Mouse (Mus musculus): ENCODE measurements around the gene Scp2.
"Not testable (repeated sequence)": the region's sequence is repeated elsewhere in the genome, so short reads cannot be mapped to it uniquely, and the experiment has no call there.

Gene Scp2

DNA sequence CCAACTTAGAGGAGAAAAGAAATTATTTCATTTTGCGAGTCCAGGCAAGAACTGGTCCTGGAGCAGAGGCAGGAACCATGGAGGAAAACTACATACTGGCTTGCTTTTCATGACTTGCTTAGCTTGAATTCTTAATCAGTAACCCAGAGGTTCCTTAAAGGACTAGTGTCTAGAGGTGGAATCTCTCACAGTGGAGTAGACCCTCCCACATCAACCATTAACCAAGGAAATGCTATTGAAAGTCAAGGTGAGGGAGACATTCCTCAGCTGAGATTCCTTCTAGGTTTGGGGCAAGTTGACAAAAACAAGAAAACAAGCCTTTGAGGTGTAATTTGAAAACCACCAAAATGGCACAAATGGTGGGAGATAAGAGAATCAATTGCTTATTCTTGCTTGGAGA, at the start of gene Scp2:
Gene Scp2, minus strand, starts transcription at position 119 of the 400 bp plus-strand sequence.
- no peak for DNase-seq (ENCODE audit: low spot score in 2 of 2)

DNA sequence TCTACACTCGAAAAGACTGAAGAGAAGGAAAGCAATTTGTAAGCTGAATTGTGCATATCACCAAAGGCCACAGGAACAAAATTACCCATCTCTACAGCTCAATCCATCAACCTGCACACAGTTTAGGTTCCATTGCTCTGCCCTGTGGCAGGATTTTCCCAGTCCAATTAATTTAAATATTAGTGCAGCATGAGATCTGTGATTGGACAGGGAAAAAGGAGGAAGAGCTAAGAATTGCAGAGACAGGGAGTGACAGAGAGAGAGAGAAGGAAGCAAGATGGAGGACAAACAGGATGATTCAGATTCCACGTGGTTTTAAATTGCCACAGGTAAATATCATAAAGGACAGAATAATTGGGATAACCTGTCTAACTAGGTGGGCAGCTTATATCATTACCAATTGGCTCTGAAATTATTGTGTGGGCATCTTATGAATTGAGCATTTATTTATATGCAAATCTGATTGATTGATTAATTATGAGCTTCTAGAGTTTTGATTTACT, 48.1 kb upstream of the Scp2 start:
- DNase-seq (ENCODE audit: low spot score in 2 of 2) = no peak

DNA sequence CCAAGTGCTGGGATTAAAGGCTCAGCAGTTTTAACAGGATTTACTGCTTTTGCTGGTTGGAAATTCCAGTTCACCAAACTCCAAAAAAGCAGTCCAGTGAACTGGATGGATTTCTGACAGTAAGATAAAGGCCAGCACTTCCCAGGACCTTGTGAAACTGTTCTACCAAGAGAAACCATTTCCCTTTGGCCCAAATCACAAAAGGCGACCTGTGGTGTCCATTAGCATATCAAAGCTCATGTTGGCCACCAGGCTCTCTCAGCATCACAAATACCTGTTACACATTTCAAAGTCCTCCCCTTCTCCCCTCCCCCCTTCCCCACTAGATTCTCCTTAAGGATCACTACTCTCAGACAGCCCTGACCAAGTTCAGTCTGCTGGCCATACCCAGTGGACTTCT, 37.5 kb upstream of the Scp2 start:
- no peak for DNase-seq (ENCODE audit: low spot score in 2 of 2)

DNA sequence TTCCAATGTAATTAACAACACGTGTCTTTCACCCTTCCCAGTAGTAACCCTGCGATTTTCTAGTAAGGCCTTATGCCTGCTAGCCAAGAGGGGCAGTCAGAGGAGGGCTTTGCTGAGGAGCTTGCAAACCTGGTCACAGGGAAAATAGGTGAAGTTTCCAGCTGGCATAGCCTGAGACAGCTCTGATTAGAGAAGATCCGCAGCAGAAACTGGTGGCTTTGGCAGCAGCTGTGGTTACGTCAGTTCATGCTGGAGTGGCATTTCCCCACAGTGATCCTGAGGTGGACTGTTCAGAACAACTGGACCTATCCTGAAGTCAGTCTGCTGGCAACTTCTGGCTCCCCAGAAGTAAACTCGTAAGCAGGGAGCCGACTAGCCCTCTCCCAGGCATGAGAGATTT, 23.3 kb upstream of the Scp2 start:
- DNase-seq (ENCODE audit: low spot score in 2 of 2) = no peak

DNA sequence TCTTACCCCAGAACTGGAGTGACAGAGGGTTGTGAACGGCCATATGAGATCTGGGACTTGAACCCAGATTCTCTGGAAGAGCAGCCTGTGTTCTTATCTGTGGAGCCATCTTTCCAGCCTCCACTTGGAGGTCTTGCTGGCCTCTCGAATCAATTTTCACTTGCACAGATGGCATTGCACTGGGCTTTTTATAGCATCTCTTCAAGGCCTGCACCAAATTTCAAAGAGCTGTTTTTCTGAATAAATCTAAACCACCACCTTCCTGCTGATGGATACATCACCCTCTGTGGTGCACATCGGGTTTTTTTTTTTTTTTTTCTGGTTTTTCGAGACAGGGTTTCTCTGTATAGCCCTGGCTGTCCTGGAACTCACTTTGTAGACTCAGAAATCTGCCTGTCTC, 22.1 kb upstream of the Scp2 start:
- DNase-seq (ENCODE audit: low spot score in 2 of 2) = no peak

DNA sequence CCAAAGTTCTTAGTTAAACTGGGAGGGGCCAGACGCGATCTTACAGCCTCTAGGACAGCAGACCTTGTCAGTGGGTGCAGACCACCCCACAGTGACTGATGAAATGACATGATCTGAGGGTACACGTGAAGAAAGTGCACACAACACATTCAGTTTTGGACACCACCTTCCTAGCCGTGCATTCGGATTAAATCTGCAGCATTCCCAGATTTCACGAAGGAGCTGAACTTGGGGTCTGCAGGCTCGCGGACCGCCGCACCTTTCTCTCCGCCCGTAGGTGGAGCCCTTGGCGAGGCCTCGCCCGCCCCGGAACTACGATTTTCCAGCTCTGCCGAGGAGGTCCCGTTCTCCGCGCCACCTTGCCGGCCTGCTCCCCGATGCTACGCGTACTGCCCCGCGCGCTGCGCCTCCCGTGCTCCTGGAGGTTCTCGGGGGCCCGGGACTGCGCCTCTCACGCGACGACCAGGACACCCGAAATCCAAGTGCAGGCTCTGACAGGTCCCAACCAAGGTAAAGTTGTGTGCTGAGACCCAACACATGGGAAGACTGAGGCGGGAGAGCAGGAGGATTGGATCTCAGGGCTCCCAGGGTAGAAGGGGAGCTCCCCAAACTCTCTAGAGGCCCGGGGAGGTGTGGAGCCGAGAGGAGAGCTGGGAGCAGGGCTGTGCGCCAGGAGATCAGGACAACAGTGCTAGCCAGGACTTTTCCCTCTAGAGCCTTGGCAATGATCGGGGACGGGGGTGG, 20.5 kb upstream of the Scp2 start, which contains the start of gene Echdc2:
Gene Echdc2, plus strand, starts transcription at position 286 of the 744 bp plus-strand sequence.
- DNase-seq (ENCODE audit: low spot score in 2 of 2) = peak in 1 of 2 experiments; percentile 16

DNA sequence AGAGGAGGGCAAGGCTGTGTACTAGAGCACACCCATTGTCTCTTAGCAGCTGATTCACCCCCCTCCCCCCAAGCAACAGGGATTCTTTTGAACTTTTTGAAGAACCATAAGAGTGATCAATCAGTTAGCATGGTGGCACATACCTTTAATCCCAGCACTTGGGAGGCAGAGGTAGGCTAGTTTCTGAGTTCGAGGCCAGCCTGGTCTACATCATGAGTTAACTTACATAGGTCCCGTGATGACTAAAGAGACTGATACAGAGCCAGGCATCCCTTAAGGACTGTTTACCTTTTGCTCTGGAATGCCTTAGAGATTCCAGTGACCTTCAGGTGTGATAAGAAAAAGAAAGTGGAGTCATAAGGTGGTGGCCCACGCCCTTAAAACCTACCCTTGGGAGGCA, 18.5 kb upstream of the Scp2 start:
- DNase-seq (ENCODE audit: low spot score in 2 of 2) = no peak

DNA sequence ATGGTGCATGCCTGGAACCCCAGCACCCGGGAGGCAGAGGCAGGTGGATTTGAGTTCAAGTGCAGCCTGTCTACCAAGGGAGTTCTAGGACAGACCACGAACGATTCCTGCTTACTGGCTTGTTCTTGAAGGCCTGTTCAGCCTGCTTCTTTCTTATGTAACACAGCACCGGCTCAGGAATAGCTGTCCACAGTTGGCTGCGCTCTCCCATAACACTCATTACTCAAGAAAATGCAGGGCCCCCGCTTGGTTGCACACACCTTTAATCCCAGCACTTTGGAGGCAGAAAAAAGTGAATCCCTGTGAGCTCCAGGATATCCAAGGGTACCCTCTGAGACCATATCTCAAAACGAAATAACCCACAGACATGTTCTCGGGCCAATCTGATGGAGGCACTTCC, 17.1 kb upstream of the Scp2 start:
- DNase-seq (ENCODE audit: low spot score in 2 of 2) = no peak

DNA sequence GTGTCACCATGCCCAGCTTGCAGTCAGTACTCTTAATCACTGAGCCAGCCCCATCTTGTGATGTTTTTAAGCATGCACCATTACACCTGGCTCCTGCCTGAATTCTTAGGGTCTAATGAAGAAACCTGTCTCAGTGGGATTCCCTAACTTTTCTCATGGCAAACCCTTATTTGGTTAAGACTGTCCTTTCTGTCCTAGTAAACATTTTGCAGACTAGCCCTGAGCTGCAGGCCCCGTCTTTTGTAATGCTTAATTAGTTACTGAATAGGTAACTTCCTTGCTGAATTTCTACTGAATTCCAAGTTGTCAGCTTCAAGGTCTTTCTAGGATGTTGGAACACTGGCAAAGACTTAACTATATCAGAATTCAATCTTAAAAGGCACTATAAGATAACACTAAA, 10.3 kb upstream of the Scp2 start:
- DNase-seq (ENCODE audit: low spot score in 2 of 2) = not testable (repeated sequence)

DNA sequence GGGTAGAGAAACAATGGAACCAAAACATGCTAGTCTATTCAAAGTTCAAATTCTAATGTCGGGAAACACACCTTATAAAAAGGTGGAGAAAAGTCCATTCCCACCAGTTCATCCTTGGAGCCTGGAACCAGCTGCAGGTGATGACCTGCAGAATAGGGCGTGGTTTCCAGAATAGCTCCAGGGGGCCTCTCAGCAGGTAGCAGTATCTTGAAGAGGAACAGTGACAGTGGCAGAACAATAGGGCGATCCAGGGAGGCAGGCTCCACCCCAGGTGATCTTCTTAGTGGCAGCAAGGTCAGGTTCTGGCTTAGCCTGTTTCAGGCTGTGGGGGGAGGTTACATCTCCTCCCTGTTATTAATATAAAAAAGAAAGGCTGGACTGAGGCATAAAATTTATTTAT, 756 bp upstream of the Scp2 start:
- DNase-seq (ENCODE audit: low spot score in 2 of 2) = not testable (repeated sequence)

DNA sequence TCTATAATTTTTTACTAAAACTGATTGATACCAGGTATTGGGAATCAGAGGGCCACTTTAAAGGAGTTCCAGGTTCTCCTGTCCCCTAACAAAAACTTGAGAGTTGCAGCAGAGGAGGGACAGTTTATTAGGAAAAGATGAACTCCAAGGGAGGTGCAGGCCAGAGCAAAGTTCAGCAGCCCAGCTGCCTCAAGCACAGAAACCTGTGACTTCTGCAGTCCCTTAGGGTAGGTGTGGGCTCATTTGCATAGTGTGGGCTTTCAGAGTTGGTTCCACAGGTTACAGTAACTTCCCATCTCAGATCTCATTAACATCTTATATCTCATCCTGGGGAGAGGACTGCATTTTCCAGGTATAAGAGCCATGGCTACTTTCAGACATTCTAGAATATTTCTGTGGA, 1.0 kb downstream of the Scp2 start:
- DNase-seq (ENCODE audit: low spot score in 2 of 2) = no peak

DNA sequence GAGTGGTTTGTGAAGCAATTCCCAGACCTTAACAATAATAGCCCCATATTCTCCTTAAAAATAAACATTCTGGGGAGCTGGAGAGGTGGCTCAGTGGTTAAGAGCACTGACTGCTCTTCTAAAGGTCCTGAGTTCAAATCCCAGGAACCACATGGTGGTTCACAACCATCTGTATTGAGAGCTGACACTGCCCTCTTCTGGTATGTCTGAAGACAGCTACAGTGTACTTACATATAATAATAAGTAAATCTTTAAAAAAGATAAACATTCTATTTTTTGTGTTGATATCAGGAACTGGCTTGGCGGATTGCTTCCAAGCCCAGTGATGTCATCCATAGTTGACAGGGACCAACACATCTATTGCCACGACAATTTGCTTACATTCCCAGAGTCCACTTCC, 1.6 kb downstream of the Scp2 start:
- DNase-seq (ENCODE audit: low spot score in 2 of 2) = not testable (repeated sequence)

DNA sequence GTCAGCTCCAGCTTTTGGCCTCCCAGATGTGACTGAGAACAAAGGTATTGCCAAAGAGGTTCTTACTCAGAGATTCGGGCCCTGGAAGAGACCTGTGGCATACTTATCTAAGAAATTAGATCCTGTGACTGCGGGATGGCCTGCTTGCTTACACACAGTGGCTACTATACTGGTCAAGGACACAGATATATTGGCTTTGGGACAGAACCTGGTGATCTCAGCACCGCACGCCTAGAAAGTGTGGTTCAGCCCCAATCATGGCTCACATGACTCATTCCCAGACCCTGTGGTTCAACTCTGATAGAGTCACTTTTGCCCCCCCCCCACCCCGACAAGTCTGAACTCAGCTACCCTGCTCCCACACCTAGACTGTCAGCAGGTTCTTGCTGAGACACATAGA, 7.9 kb downstream of the Scp2 start:
- no peak for DNase-seq (ENCODE audit: low spot score in 2 of 2)

DNA sequence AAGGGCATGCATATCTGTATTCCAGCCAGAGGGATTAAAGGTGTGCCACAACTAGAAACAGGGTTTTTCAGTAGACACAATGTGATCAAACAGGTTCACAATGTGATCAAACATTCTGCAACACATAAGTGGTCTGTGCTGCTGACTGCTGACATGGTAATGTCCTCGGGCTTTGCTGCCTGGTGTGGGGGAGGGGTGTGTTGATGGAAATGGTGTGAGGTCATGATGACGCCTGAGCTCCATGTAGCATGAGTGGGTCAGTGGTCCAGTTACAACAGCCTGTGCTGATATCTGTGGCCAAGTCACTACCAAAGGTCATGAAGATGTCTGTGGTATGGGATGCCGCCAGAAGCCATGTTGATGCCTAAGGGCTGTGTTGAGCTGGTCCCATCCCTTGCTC, 14.3 kb downstream of the Scp2 start:
- no peak for DNase-seq (ENCODE audit: low spot score in 2 of 2)

DNA sequence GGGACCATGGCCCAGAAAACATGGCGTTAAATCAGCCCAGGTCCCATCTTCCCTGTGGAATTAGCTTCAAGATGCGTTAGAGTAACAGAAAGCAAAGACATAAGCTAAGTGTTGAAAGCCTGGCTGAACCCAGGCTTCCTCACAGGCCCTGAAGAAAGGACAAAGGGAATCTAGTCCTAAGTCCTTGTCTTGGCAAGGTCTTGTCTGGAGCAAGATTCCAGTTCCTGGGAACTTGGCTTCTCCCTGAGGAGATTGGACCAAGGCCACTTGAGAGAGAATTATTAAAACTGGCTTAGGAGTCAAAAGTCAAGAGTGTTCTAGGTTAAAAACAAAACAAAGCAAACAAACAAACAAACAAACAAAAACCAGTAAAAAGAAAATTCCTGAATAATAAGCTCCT, 16.5 kb downstream of the Scp2 start:
- DNase-seq (ENCODE audit: low spot score in 2 of 2) = no peak

DNA sequence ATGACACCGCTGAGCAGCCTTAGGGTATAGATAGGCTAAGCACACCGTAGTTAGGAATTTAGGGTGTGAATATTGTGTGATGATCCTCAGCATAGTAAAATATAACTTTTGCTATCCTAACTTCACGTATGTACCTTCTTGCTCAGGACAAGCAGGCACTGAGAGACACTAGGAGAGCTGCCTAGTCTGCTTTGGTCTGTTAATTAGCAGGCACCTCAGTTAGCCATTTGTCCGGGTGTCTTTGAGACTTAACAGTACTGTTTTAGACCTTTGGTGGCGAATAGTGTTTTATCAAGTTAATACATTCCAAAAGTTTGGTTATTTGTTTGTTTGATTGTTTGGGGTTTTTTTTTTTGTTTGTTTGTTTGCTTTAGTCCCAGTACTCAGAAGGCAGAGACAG, 17.3 kb downstream of the Scp2 start:
- DNase-seq (ENCODE audit: low spot score in 2 of 2) = no peak

DNA sequence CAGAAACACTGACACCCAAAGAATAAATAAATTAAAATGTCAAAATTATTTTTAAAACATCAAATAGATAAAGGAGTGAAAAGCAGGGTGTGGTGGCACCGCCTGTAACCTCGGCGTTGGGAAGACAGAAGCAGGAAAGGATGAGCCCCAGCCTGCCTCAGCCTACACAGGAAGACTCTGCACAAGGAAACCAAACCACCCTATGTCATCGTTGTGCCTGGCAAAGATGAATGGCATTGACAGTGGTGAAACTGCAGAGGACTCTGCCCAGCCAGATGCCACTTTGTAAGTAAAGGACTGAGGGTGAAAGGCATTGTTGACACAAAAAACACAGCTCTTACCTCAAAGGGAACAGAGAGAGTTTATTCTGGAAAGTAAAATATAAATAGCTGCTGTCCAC, 18.5 kb downstream of the Scp2 start:
- DNase-seq (ENCODE audit: low spot score in 2 of 2) = no peak

DNA sequence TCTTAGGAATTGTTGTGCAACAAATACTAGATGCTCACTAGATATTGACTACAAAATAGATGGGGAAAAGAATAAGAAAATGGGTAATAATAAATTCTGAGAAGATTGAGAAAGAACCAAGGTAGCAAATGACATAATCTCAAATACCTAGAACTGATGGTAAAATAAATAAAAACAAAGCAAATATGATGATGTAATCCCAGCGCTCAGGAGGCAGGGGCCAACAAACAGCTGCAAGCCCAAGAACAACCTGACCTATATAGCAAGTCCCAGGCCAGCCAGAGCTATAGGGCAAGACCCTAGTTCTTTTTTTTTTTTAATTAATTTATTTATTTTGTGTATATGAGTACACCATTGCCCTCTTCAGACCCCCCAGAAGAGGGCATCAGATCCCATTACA, 20.7 kb downstream of the Scp2 start:
- DNase-seq (ENCODE audit: low spot score in 2 of 2) = no peak

DNA sequence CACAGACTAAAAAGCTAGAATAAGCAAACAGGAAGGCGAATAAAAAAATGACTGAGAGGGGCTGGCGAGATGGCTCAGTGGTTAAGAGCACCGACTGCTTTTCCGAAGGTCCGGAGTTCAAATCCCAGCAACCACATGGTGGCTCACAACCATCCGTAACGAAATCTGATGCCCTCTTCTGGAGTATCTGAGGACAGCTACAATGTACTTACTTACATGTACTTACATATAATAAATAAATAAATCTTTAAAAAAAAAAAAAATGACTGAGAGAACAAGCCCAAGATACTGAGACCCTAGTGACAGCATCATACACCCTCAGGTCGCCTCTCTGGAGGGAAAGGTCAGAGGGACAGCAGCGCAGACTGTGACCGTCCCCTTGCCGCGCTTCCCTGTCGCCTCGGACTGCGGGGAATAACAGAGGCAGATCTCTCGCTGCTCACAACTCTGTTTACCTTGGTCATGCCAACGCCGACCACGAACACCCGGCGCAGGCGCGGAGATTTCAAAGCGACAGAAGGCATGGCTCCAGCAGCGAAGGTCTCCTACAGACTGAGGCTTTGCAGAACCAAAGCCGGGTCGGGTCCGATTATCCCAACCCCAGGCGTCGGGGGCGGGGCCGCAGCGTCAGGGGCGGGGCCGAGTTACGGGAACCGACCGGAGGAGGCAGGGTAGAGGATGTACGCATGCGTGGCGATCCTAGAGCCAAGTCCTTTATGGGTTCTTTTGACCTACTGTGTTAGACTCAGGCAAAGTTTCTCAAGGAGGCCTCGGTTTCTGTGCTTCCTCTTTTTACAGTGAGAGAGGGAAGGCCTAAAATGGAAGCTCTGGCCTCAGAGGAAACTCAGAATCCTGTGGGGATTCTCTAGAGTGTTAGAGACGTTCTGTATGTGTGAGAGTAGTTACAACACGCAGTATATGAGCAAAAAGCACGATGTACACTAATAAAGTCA, 26.6 kb downstream of the Scp2 start:
- DNase-seq (ENCODE audit: low spot score in 2 of 2) = peak; percentile 85 to 90

DNA sequence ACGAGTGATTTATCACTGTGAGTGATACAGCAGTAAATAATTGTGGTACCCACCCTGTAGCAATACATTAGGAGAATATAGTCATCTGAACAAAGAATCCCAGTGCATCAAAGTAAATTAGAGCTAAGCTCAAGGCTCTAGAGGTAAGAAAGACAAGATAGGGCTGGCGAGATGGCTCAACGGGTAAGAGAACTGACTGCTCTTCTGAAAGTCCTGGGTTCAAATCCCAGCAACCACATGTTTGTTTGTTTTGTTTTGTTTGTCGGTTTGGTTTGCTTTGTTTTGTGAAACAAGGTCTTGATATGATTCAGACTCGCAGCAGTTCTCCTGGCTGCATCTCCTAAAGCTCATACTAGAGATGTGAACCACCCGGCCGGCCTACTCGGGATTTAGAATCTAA, 27.3 kb downstream of the Scp2 start:
- DNase-seq (ENCODE audit: low spot score in 2 of 2) = no peak

DNA sequence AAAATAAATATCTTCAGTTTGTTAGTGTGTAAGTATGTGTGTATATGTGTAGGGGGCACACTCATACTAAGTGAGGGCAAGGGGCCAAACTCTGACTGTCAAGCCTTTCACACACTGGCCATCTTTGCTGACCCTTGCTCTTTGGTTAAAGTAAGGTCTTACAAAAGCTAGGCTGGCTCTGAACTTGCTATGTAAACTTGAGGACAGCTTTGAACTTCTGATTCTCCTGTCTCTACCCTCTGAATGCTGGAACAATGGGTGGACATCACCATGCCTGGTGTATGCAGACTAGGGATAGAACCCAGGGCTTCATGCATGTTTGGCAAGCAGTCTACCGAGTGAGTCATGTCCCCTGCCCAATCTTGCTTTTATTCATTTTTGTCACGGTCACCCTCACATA, 28.3 kb downstream of the Scp2 start:
- DNase-seq (ENCODE audit: low spot score in 2 of 2) = no peak

DNA sequence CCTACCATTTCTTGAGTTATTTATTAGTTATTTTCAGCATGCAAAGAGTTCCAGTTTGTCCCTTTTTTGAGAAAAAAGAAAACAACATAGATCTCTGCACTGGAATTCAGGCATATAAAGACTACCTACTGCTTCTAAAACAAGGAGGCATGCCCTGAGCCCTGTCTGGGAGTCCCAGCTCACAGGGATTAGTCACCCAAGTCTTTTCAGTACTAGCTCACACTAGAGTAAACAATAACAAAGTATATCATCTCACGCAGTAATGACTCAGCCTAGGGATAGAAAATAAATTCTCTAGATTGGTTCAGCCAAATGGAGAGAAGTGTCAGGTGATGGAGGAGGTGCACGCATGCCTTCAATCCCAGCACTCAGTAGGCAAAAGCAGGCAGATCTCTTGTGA, 34.1 kb downstream of the Scp2 start:
- no peak for DNase-seq (ENCODE audit: low spot score in 2 of 2)

DNA sequence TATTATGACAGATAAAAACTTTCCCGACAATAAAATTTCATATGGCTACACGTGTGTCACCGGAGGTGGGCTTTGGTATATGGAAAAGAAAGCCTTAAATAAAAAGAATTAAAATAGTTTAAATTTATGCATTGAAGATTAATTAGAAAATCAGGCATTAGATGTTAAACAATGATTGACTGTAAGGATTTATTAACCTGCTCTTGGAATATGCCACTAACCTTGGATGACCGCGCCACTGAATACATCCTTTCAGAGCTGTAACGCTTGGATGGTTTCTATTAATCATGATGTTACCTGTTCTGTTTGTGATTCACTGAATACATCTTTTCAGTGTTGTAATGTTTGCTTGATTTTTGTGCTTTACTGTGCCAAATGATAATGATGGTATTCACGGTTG, 35.1 kb downstream of the Scp2 start:
- no peak for DNase-seq (ENCODE audit: low spot score in 2 of 2)
